ENCODE assay signal across 9 mouse cellular contexts in genomic region chr1:51265926-51266325, GRCm38 (mm10). TPM values are rescaled to one million over a fixed set of nuclear protein-coding genes. Genes with fewer than 3 reads are reported as not detected.
A peak's percentile ranks its signal among the peaks of the same experiment; 100 is the strongest.
DNase-seq lines count a peak whose midpoint lies in the region; ATAC-seq lines count a peak whose summit lies in the region.
"Had no signal": no experiment of that assay in that cellular context is flagged by ENCODE, and none has a peak within 500 bp of the region (broad histone marks: within the 10 kb centered on the region; RNA-seq: fewer than 3 reads in every experiment).

No protein-coding gene starts in this region.

- 66% methylated on average over 2 of the region's 2 CpGs for WGBS in kidney, embryonic 14.5 days
- WGBS in lung, embryonic 15.5 days, result 10% methylated on average over 2 of the region's 2 CpGs

- no peaks in the 10 kb centered on the region for H3K9me3 ChIP-seq in kidney, embryonic 14.5 days (ENCODE audit: control insufficient read depth, low read length)
- H3K9me3 ChIP-seq in lung, embryonic 15.5 days, result no peaks in the 10 kb centered on the region

- H3K4me1 ChIP-seq in kidney, embryonic 14.5 days (ENCODE audit: control insufficient read depth, insufficient read depth, low read length), result peaks cover 14% of the 10 kb centered on the region; the same call in 1 of the 2 replicates
- H3K4me1 ChIP-seq in lung, embryonic 15.5 days, result peaks cover 56% of the 10 kb centered on the region

- no peak overlapping the region for H3K4me2 ChIP-seq in kidney, embryonic 14.5 days (replicated peaks; ENCODE audit: low read depth, low read length)
- H3K4me2 ChIP-seq in lung, embryonic 15.5 days, result no peak overlapping the region

- no peak for ATAC-seq in kidney, embryonic 14.5 days (ENCODE audit: low FRiP score, low TSS enrichment)
- ATAC-seq in lung, embryonic 15.5 days (ENCODE audit: borderline replicate concordance, extremely low read depth, low FRiP score, low TSS enrichment), result peak; percentile 68

- H3K27ac ChIP-seq in kidney, embryonic 14.5 days (ENCODE audit: low read depth, low read length), result peak overlapping the region; percentile 59; the same call in 1 of the 2 replicates
- peak overlapping the region; percentile 86 for H3K27ac ChIP-seq in lung, embryonic 15.5 days

- H3K27me3 ChIP-seq in kidney, embryonic 14.5 days (ENCODE audit: control insufficient read depth, insufficient read depth, low read length), result no peaks in the 10 kb centered on the region
- no peaks in the 10 kb centered on the region for H3K27me3 ChIP-seq in lung, embryonic 15.5 days

- peak; percentile 20 for DNase-seq in adrenal gland, adult 2 months
- DNase-seq in adrenal gland, postnatal 25 days, result no peak
- DNase-seq in heart, adult 18-20 months, result peak; percentile 68 to 83
- DNase-seq in cerebellum, postnatal 4 days (ENCODE audit: low spot score in 2 of 2), result no peak
- no peak for DNase-seq in thymus, postnatal 4 days
- no peak for DNase-seq in cerebellum, adult 9-10 months
- DNase-seq: cerebellum, postnatal 25 days had no signal

- H3K36me3 ChIP-seq in kidney, embryonic 14.5 days (ENCODE audit: control insufficient read depth, insufficient read depth, low read length), result no peaks in the 10 kb centered on the region
- no peaks in the 10 kb centered on the region for H3K36me3 ChIP-seq in lung, embryonic 15.5 days

- no peak overlapping the region for H3K4me3 ChIP-seq in kidney, embryonic 14.5 days (ENCODE audit: low read length)
- no peak overlapping the region for H3K4me3 ChIP-seq in lung, embryonic 15.5 days

- H3K9ac ChIP-seq in kidney, embryonic 14.5 days (ENCODE audit: low read depth, low read length), result no peak overlapping the region
- H3K9ac ChIP-seq in lung, embryonic 15.5 days, result no peak overlapping the region

RNA-seq across cellular contexts. Expression of gene Cavin2, which starts 23.0 kb away (rescaled TPM):
- 10 to 100 TPM; 53.8 to 74.8 TPM for total RNA-seq in adrenal gland, adult 2 months (2021)
- polyA plus RNA-seq in adrenal gland, adult 2 months (2012; rRNA removed), result 20.7 and 26.8 TPM in 2 replicates
- 33.7 and 34.5 TPM in 2 replicates for total RNA-seq in adrenal gland, postnatal 25 days (2021)
- total RNA-seq in heart, adult 18-20 months (2021), result 100 to 1,000 TPM; 107 to 112 TPM
- 14.9 and 20.8 TPM in 2 replicates for polyA plus RNA-seq in kidney, embryonic 14.5 days (2014; fragmentation: Nextera tagmentation; extraction: Ambion mirVana)
- polyA plus RNA-seq in lung, embryonic 15.5 days (2015; fragmentation: Nextera tagmentation; extraction: Ambion mirVana), result 144 and 152 TPM in 2 replicates

Comparison
In these comparisons a context has a peak if more than half of its experiments do, and no peak if none do; other contexts are left out.
1. DNase-seq: peak in adrenal gland, adult 2 months (single experiment) and heart, adult 18-20 months (2 of 2); none in adrenal gland, postnatal 25 days (single experiment), cerebellum, postnatal 4 days (0 of 2), thymus, postnatal 4 days (single experiment) and cerebellum, adult 9-10 months (single experiment).